Mouse (Mus musculus): Measurements from ENCODE around the gene P2rx2.

P2rx2 gene

GRCm38 (mm10) chr5:110342648-110343284 is at the start of gene P2rx2:
TSS of gene P2rx2 (minus strand) at chr5:110343212.
- peak in 1 of 2 experiments; percentile 35 for DNase-seq (ENCODE audit: low spot score in 2 of 2)

- DNase-seq (ENCODE audit: low spot score in 2 of 2), result no peak
Observed at GRCm38 (mm10) chr5:110392727-110393126, 49.7 kb upstream of the P2rx2 start.

- no peak for DNase-seq (ENCODE audit: low spot score in 2 of 2)
Observed at GRCm38 (mm10) chr5:110390631-110391030, 47.6 kb upstream of the P2rx2 start.

- no peak for DNase-seq (ENCODE audit: low spot score in 2 of 2)
Observed at GRCm38 (mm10) chr5:110387332-110387731, 44.3 kb upstream of the P2rx2 start.

GRCm38 (mm10) chr5:110386371-110387330 is 43.6 kb upstream of the P2rx2 start:
- DNase-seq (ENCODE audit: low spot score in 2 of 2), result peak; percentile 82 to 83

GRCm38 (mm10) chr5:110385263-110385662 is 42.3 kb upstream of the P2rx2 start:
- DNase-seq (ENCODE audit: low spot score in 2 of 2), result no peak

- no peak for DNase-seq (ENCODE audit: low spot score in 2 of 2)
Observed at GRCm38 (mm10) chr5:110384491-110384890, 41.5 kb upstream of the P2rx2 start.

- DNase-seq (ENCODE audit: low spot score in 2 of 2), result no peak
Observed at GRCm38 (mm10) chr5:110379823-110380222, 36.8 kb upstream of the P2rx2 start.

GRCm38 (mm10) chr5:110379086-110379485 is 36.1 kb upstream of the P2rx2 start:
- DNase-seq (ENCODE audit: low spot score in 2 of 2), result no peak

- DNase-seq (ENCODE audit: low spot score in 2 of 2), result no peak
Observed at GRCm38 (mm10) chr5:110378181-110378583, 35.2 kb upstream of the P2rx2 start.

- peak; percentile 75 to 80 for DNase-seq (ENCODE audit: low spot score in 2 of 2)
Observed at GRCm38 (mm10) chr5:110376802-110377433, 33.9 kb upstream of the P2rx2 start.

- DNase-seq (ENCODE audit: low spot score in 2 of 2), result no peak
Observed at GRCm38 (mm10) chr5:110363822-110364545, 21.0 kb upstream of the P2rx2 start.

- DNase-seq (ENCODE audit: low spot score in 2 of 2), result peak; percentile 84
Observed at GRCm38 (mm10) chr5:110363179-110363821, 20.3 kb upstream of the P2rx2 start.

GRCm38 (mm10) chr5:110362813-110363178 is 19.8 kb upstream of the P2rx2 start:
- no peak for DNase-seq (ENCODE audit: low spot score in 2 of 2)

- no peak for DNase-seq (ENCODE audit: low spot score in 2 of 2)
Observed at GRCm38 (mm10) chr5:110361465-110361864, 18.5 kb upstream of the P2rx2 start.

GRCm38 (mm10) chr5:110357531-110358179 is 14.6 kb upstream of the P2rx2 start:
- DNase-seq (ENCODE audit: low spot score in 2 of 2), result peak; percentile 76 to 89

GRCm38 (mm10) chr5:110354716-110355115 is 11.7 kb upstream of the P2rx2 start:
- no peak for DNase-seq (ENCODE audit: low spot score in 2 of 2)

GRCm38 (mm10) chr5:110347006-110347405 is 4.0 kb upstream of the P2rx2 start:
- no peak for DNase-seq (ENCODE audit: low spot score in 2 of 2)

GRCm38 (mm10) chr5:110345553-110345952 is 2.5 kb upstream of the P2rx2 start:
- DNase-seq (ENCODE audit: low spot score in 2 of 2), result no peak

GRCm38 (mm10) chr5:110344524-110344923 is 1.5 kb upstream of the P2rx2 start, which contains the start of gene Lrcol1:
TSS of gene Lrcol1 (plus strand) at chr5:110344730.
- no peak for DNase-seq (ENCODE audit: low spot score in 2 of 2)

GRCm38 (mm10) chr5:110338792-110339191 is 4.2 kb downstream of the P2rx2 start:
- no peak for DNase-seq (ENCODE audit: low spot score in 2 of 2)
